Mouse (Mus musculus) intestine, postnatal 0 days (tissue): ENCODE measurements around the gene Neurod2. TPM values are rescaled to one million over a fixed set of nuclear protein-coding genes. Genes with fewer than 3 reads are reported as not detected.

ENCODE experiments used
- ATAC-seq: fragments of 200-750 bp; cut with Nextera tagmentation; 2 replicates; pipeline ENCODE4 v1.8.0; 2017; ENCODE audit warnings: mild to moderate bottlenecking, moderate TSS enrichment, moderate library complexity
- H3K27ac ChIP-seq: fragments of 300-500 bp; sonication (generic); 2 replicates; pipeline ENCODE4 v1.5.1; 2014; ENCODE audit warnings: mild to moderate bottlenecking, low read depth, low read length, moderate library complexity
- H3K27me3 ChIP-seq: fragments of 300-500 bp; sonication (generic); replicated peaks from 2 replicates; pipeline ENCODE4 v1.6.1; 2014; ENCODE audit warnings: low read length, mixed read lengths; ENCODE audit not compliant: control insufficient read depth, insufficient read depth
- H3K36me3 ChIP-seq: fragments of 300-500 bp; sonication (generic); 2 replicates; pipeline ENCODE4 v1.6.1; 2014; ENCODE audit warnings: mild to moderate bottlenecking, moderate library complexity; ENCODE audit not compliant: control insufficient read depth, insufficient read depth
- H3K4me1 ChIP-seq: fragments of 300-500 bp; sonication (generic); replicated peaks from 2 replicates; pipeline ENCODE4 v1.6.1; 2014; ENCODE audit warnings: antibody characterized with exemption, low read length, mixed read lengths; ENCODE audit not compliant: control insufficient read depth, insufficient read depth
- H3K4me2 ChIP-seq: fragments of 300-500 bp; sonication (generic); replicated peaks from 2 replicates; pipeline ENCODE4 v1.6.1; 2014; ENCODE audit warnings: low read depth, mild to moderate bottlenecking, moderate library complexity
- H3K4me3 ChIP-seq: fragments of 300-500 bp; sonication (generic); 2 replicates; pipeline ENCODE4 v1.5.1; 2014; ENCODE audit warnings: low read depth, low read length
- H3K9ac ChIP-seq: fragments of 300-500 bp; sonication (generic); 2 replicates; pipeline ENCODE4 v1.6.1; 2014; ENCODE audit warnings: mild to moderate bottlenecking, low read depth, low read length
- H3K9me3 ChIP-seq: fragments of 300-500 bp; sonication (generic); 2 replicates; pipeline ENCODE4 v1.6.1; 2016; ENCODE audit warnings: mixed run types; ENCODE audit not compliant: control insufficient read depth
- CTCF ChIP-seq: sonication (generic); IDR thresholded peaks from 2 replicates; pipeline ENCODE4 v1.5.1; 2016; ENCODE audit warnings: low read depth, mild to moderate bottlenecking, control low read depth, antibody characterized with exemption, moderate library complexity
- WGBS: fragments of 180-500 bp; shearing (Covaris S2); extraction: QIAGEN DNeasy Blood & Tissue Kit; methylation state at CpG from one replicate; pipeline ENCODE4 v1.1.7; 2014; 5-methylcytosine and 5-hydroxymethylcytosine counted together
- polyA plus RNA-seq: library from polyadenylated mRNA; unstranded; fragments of >200 nt; fragmentation: Nextera tagmentation; extraction: Ambion mirVana; gene quantifications from 2 replicates; pipeline ENCODE4 v1.2.1, GENCODE M21; 2015

Neurod2 gene
- polyA plus RNA-seq, 1 experiment from 2014 or later = not detected

DNA sequence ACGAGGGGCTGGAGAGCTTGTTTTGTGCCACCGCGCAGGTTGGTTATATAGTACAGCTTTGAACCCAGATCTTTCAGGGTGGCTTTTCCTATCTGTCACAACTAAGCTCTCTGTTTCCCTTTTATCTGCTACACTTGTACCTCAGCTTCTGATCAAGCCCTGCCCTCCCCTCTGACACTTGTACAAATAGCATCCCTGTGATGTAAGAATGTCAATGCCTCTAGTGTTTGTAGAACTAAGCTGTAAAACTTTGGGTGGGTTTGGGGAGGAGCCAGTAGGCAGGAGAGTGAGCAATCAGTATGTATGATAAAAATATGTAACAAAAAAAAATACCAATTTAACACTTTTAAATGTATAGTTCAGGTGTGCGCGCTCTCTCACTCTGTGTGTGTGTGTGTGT, 35.0 kb upstream of the Neurod2 start:
- no peak overlapping the region for H3K4me2 ChIP-seq
- ATAC-seq = no peak
- 0 out of 2 replicates have a peak, but pooled peaks cover 3% of the 10 kb centered on the region for H3K4me1 ChIP-seq

DNA sequence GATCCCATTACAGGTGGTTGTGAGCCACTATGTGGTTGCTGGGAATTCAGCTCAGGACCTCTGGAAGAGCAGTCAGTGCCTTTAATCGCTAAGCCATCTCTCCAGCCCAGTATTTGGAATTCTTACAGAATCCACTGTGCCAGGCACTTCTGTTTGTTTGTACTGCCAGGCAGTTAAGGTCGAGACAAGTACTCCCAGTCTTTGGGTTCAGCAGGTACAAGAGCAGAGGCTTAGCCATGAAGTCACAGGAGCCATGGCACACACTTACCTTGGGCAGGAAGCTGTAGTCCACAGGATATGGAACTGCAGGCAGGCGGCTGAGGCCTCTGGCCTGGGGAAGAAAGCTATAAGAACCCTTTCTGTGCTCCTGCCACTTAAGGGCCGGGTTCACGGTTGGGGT, 34.4 kb upstream of the Neurod2 start:
- no peaks in the 10 kb centered on the region for H3K27me3 ChIP-seq
- H3K36me3 ChIP-seq = no peaks in the 10 kb centered on the region; the same call in 1 of the 2 replicates
- no peak overlapping the region for H3K4me2 ChIP-seq
- 0 out of 2 replicates have a peak, but pooled peaks cover 3% of the 10 kb centered on the region for H3K4me1 ChIP-seq
- no peak overlapping the region for H3K27ac ChIP-seq
- H3K9ac ChIP-seq = no peak overlapping the region
- H3K9me3 ChIP-seq = no peaks in the 10 kb centered on the region
- WGBS = 49% methylated on average over 5 of the region's 5 CpGs
- ATAC-seq = no peak
- no peak for TF ChIP-seq CTCF
- no peak overlapping the region for H3K4me3 ChIP-seq

More for the DNA sequence above, 35.0 kb upstream of the Neurod2 start:
- TF ChIP-seq CTCF = no peak
- Histone ChIP-seq H3K9me3 (no peaks in the 10 kb centered on the region), H3K9ac (no peak overlapping the region), H3K36me3 (no peaks in the 10 kb centered on the region; the same call in 1 of the 2 replicates), H3K4me3 (no peak overlapping the region), H3K27ac (no peak overlapping the region), H3K27me3 (no peaks in the 10 kb centered on the region)
- WGBS = 56% methylated on average over 5 of the region's 5 CpGs

DNA sequence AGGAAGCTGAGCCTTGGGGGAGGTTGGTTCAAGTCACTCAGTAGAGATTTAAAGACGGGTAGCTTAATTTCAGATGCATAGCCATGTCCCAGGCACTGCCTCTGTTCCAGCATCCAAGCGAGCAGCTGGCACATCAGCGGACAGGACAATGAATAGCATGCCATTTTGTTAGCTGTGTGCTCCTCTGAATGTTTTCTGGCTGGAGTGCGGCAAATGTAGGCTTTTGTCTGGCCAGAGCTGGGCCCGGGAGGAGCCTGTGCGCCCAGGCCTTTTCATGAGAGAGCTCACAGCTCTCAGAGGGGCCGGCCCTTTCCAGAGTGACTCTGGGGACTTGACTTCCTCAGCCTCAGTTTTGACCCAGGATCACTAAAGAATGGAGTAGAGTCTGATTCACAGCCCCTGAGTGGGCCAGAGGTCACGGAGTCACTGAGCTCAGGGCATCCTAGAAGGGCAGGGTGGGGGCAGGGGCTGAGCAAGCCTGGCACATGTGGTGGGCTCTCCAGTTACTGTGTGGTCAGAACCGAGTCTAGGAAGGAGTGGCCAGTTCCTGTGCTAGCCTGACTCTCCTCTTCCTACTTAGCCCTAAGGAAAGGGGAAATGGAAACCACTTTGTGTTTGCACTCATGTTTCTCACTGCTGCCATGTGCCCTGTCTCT, 31.5 kb upstream of the Neurod2 start:
- no peaks in the 10 kb centered on the region; the same call in 1 of the 2 replicates for H3K36me3 ChIP-seq
- H3K4me3 ChIP-seq = no peak overlapping the region
- no peak overlapping the region for H3K9ac ChIP-seq
- 76% methylated on average over 9 of the region's 9 CpGs for whole genome bisulfite sequencing
- peak overlapping the region; percentile 17; the same call in 1 of the 2 replicates for H3K4me2 ChIP-seq
- TF ChIP-seq CTCF = no peak
- H3K27me3 ChIP-seq = no peaks in the 10 kb centered on the region
- H3K27ac ChIP-seq = 0 out of 2 replicates have a peak overlapping the region, but pooled peaks have one; percentile 15
- peaks cover 8% of the 10 kb centered on the region; the same call in 1 of the 2 replicates for H3K4me1 ChIP-seq
- H3K9me3 ChIP-seq = no peaks in the 10 kb centered on the region
- no peak for ATAC-seq

DNA sequence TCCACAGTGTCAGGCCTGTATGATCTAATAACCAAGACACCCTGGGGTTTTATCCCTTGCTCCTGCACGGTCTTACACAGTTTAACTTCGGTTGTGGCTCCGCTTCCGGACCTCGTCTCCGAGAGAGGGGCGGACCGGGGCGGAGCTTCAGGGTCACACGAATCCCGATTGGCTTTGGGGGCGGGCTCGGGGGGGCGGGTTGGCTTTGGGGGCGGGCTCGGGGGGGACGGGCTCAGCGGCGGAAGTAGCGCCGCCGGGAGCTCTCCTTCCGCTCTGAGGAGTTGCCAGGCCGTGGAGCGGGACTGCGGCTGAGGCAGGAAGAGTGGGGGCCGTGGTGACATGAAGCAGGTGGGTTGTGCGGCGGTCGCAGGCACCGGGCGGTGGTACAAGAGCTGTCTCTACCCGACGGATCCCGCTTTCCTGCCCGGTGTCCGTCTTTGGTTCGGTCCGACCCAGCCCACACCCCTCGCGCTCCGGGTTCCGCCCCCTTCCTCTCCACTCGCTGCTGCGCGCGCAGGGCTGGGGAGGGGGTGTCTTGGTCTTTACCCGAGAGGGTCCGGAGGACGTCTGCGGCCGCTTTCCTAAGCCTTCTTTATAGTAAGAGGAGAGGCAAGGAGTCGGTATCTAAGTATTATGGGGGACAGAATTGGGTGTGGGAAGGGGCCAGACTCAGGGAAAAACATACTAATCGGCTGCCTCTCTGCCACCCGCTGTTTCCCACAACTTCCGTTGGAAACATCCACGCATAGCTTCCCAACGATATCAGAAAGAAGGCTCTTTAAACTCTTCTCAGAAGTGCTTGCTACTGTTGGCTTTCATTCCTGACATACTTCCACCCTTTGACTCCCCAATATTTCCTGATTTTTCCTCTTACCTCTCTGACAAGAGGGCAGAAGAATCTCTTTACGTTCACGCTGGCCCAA, 29.0 kb upstream of the Neurod2 start, which contains the start of gene Stard3:
Gene Stard3 (plus strand): TSS at position 208 of the 923 bp plus-strand sequence.
- H3K4me2 ChIP-seq = peak within 1 kb of the TSS; percentile 81
- ATAC-seq = peak; percentile 74
- peak within 1 kb of the TSS; percentile 79 for H3K9ac ChIP-seq
- no peaks in the 10 kb centered on the region for H3K27me3 ChIP-seq
- H3K9me3 ChIP-seq = no peaks in the 10 kb centered on the region
- no peak for TF ChIP-seq CTCF
- peak within 1 kb of the TSS; percentile 71 for H3K4me3 ChIP-seq
- peak within 1 kb of the TSS; percentile 92 for H3K27ac ChIP-seq
- peaks cover 8% of the 10 kb centered on the region; the same call in 1 of the 2 replicates for H3K4me1 ChIP-seq
- WGBS = under 1% methylated on average over 56 of the region's 60 CpGs
- H3K36me3 ChIP-seq = no peaks in the 10 kb centered on the region

DNA sequence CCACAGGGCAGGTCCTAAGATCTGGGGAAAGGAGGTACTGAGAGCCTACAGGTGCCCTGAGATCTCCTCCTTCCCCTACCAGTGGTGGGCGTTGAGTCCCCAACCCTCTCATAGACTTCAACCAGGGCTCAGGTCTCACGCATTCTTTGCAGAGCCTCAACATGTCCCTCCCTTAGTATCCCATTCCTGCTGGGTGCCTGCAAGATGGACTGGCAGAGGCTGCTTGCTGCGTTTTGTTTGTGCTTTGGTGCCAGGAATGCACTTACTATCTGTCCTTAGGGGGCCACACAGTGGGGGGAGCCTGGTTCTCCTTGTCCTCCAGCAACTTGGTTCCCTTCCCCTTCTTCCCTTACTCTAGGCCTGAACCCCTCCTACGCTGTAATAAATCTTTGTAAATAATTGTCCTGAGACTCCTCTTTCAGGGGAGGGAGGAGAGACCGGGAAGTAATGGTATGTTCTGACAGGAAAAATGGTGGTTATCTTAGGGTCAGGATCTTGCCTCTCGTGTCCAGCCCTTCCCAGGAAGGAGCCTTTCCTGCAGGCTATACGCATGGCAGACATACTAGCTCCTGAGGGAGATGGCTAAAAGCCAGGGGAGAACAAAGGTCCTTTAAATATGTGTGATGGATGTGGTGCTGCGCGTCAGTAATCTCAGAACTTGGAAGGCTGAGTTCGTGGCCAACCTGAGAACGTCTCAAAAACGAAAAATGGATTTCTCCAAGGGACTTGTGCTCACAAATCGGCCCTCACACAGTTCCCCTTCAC, 28.1 kb upstream of the Neurod2 start:
- peaks cover 11% of the 10 kb centered on the region; the same call in 1 of the 2 replicates for H3K4me1 ChIP-seq
- 5% methylated on average over 13 of the region's 13 CpGs for WGBS
- peak; percentile 12 for ATAC-seq

More for the DNA sequence above, 28.1 kb upstream of the Neurod2 start:
- Histone ChIP-seq H3K36me3 (no peaks in the 10 kb centered on the region), H3K4me3 (peak overlapping the region; percentile 71), H3K9ac (peak overlapping the region; percentile 79), H3K9me3 (no peaks in the 10 kb centered on the region), H3K4me2 (peak overlapping the region; percentile 81), H3K27ac (peak overlapping the region; percentile 92), H3K27me3 (no peaks in the 10 kb centered on the region)
- no peak for TF ChIP-seq CTCF
